Mouse (Mus musculus): ENCODE data around the gene Ppm1g. TPM values are rescaled to one million over a fixed set of nuclear protein-coding genes. Genes with fewer than 3 reads are reported as not detected.

The Ppm1g gene
- polyA plus RNA-seq (2017; shearing (Covaris generic)), result 169 TPM

DNA sequence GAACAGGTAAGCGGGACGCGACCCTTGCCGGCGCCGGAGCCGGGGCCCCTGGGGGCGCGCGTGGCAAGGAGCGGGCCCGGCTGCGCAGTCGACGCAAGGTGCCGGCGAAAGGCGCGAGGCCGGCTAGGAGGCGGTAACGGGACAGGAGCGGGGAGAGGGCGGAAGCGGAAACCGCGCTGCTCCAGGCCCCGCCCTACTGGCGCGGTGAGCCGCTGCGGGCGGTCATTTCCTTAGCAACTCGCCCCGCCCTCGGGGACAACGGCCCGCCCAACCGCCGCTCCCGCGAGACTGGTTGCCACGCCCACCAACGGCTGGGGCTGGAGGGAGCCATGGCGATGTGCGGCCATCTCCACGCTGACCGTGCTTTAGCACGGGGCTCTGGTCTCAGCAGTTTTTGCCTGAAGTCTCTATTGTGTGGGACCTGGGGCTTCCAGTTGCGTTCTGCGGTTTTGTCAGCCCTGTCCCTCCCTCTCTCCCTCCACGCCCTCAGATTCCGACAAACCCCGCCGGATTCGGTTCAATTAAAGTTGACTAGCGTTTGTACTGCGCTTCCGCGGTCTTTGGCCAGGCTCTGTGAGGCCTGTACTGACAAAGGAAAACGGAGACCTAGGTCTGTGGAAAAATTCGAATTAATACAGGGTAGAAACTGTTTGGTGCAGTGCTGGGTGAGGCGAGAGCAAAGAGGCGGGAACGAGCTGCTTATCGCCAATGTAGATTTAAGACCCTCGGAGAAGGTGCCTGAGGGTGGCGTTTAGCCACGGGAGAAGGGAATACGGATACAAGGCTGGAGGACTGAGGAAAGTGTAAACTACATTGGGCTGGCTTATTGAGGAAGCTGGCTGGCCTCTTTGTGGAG lies at the start of gene Ppm1g:
Gene Ppm1g, minus strand, starts transcription at position 240 of the 856 bp plus-strand sequence.

DNA sequence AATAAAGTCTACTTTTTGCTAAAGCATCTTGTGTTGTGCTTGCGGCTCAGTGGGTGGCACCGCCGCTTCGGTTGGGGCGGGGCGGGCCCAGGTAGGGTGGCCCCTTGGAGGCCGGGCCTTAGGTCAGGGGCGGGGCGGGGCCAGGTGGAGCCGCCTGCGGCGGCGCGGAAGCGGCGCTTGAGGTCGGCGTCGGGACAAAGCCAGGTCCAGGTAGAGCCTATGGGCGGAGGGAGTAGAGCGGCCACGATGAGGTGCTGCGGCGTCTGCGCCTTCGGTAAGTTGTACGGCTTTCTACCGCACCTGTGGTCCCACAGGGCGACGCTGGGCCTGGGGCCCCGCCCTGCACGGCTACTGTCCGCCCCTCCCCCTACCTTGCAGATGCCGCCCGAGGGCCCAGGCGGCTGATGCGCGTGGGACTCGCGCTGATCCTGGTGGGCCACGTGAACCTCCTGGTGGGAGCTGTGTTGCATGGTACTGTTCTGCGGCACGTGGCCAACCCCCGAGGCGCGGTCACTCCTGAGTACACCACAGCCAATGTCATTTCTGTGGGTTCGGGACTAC lies 31.1 kb upstream of the Ppm1g start, which contains the start of gene Krtcap3:
Gene Krtcap3, plus strand, starts transcription at position 151 of the 561 bp plus-strand sequence.

DNA sequence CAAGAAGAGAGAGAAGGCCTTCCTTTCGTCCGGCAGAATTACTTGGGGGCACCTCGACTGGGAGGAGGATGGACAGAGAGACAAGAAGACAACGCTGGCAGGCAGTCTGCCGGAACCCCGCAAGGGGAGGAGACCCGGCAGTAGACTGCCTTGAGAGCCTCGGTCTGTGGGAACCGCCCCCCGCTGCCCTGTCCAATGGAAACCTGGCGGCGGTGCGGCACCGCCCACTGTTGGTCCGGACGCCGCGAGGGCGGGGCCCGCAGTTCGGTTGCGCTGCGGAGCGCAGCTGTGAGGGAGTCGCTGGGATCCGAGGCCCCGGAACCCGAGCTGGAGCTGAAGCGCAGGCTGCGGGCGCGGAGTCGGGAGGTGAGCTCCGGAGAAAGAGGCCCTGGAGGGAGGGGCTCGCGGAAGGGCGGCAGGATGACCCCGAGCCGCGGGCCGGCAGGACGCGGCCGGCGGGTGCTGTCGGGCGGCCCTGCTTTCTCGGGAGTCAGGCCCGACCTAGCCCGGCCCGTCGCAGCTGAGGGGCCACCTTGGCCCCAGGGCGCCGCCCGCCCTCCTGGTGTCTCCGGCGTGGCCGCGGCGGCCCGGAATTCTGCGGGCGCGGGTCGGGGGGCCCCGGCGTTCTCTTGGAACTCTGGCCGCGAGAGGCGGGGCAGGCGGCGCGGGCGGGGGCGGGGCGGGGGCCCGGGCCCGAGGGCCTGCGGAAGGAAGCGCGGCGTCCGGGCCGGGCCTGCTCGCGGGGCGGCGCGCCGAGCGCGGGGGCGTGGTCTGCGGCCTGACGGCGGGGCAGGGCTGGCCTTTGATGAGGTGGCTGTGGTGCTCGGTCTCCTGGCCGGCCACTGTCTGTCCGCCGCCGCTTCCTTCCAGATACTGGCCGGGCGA lies 20.4 kb upstream of the Ppm1g start, which contains the start of the genes Nrbp1 and Gm9970:
Gene Nrbp1, plus strand, starts transcription at position 228 of the 885 bp plus-strand sequence.
Gene Gm9970, minus strand, starts transcription at position 596 of the 885 bp plus-strand sequence.

DNA sequence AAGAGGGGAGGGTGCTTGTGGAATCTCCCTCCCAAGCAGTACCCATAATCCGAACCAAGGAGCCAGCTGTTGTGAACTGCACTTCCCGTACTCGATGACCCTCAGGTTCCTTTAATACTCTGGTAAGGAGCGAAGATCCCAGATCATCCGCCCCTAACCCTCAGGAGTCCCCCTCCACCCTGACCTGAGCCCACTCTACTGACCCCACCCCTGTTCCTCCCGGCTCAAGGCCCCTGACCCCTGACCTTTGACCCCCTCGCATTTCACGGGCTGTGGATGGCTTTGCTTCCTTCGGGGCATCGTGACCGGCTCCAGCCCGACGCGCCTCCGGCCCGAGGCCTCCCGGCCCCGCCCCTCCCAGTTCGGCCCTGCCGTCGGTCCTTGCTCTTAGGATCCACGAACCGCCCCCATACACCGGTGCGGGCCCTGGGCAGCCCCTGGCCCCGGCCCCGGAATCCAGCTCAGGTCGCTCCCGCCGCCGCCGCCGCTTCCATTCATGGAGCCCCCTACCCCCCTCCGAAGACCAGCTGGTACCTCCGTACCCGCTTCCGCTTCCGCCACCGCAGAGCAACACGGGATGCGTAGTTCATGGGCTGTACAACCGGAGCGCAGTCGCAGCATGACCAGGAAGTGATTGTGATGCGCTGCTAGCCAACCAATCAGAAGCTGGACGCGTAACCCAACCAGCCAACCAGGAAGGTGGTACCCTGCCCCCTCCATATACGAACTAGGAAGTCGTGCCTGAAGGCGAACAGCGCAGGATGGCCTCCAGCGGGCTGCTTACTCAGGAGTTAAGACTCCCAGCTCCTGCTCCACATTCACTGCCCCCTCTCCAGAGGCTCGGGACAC lies 18.5 kb downstream of the Ppm1g start, which contains the start of gene Zfp513:
Gene Zfp513, minus strand, starts transcription at position 562 of the 849 bp plus-strand sequence.

GRCm38 (mm10) chr5:31192939-31193630 lies 27.4 kb downstream of the Ppm1g start, which contains the start of the genes Snx17 and Eif2b4:
Gene Snx17, plus strand, starts transcription at chr5:31193227.
Gene Eif2b4, minus strand, starts transcription at chr5:31193430.

GRCm38 (mm10) chr5:31179766-31180630 lies 40.5 kb downstream of the Ppm1g start, which contains the start of the genes Gm29609 and Gtf3c2:
Gene Gm29609, minus strand, starts transcription at chr5:31179911.
Gene Gtf3c2, minus strand, starts transcription at chr5:31180144.

DNA sequence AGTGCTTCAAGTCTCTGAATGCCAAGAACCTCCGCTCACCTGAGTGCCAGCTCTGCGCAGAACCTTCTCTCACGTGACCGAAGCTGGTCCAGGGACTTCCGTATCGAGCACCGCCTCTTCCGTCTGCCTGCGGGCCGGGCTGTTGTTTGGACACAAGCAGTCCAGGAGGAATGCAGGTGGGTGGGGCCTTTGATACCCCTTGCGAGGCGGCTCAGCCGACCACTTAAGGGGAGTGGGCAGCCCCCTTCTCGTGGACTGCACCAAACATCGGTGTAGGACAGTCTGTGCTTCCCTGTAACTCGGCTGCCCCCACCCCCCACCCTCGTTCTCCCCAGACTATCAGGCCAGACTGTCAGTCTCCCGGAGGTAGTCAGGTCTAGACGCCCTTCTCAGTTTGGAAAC lies 66.3 kb downstream of the Ppm1g start, which contains the start of gene Mpv17:
Gene Mpv17, minus strand, starts transcription at position 100 of the 402 bp plus-strand sequence.

Other genes with a start within 250 kb of the Ppm1g start
- 64.4 TPM for gene Atraid, start 172.4 kb downstream of the Ppm1g start, polyA plus RNA-seq (2017; shearing (Covaris generic))
- gene Slc5a6, start 171.8 kb downstream of the Ppm1g start, polyA plus RNA-seq (2017; shearing (Covaris generic)), result 8.8 TPM
- gene Cad, start 165.9 kb downstream of the Ppm1g start, polyA plus RNA-seq (2017; shearing (Covaris generic)), result 24.5 TPM
- gene Dnajc5g, start 114.4 kb downstream of the Ppm1g start, polyA plus RNA-seq (2017; shearing (Covaris generic)), result not detected
- not detected for gene Slc30a3, start 112.5 kb downstream of the Ppm1g start, polyA plus RNA-seq (2017; shearing (Covaris generic))
- gene Trim54, start 104.0 kb downstream of the Ppm1g start, polyA plus RNA-seq (2017; shearing (Covaris generic)), result not detected
- gene Ucn, start 81.9 kb downstream of the Ppm1g start, polyA plus RNA-seq (2017; shearing (Covaris generic)), result not detected
- gene Mpv17, start 66.4 kb downstream of the Ppm1g start, polyA plus RNA-seq (2017; shearing (Covaris generic)), result 15.3 TPM
- 2.5 TPM for gene Gm29609, start 40.8 kb downstream of the Ppm1g start, polyA plus RNA-seq (2017; shearing (Covaris generic))
- 94.7 TPM for gene Gtf3c2, start 40.5 kb downstream of the Ppm1g start, polyA plus RNA-seq (2017; shearing (Covaris generic))
- gene Snx17, start 27.5 kb downstream of the Ppm1g start, polyA plus RNA-seq (2017; shearing (Covaris generic)), result 88.9 TPM
- gene Eif2b4, start 27.3 kb downstream of the Ppm1g start, polyA plus RNA-seq (2017; shearing (Covaris generic)), result 51.6 TPM
- 23.9 TPM for gene Zfp513, start 18.4 kb downstream of the Ppm1g start, polyA plus RNA-seq (2017; shearing (Covaris generic))
- 259 TPM for gene Nrbp1, start 20.2 kb upstream of the Ppm1g start, polyA plus RNA-seq (2017; shearing (Covaris generic))
- 0.67 TPM for gene Gm9970, start 20.5 kb upstream of the Ppm1g start, polyA plus RNA-seq (2017; shearing (Covaris generic))
- gene Krtcap3, start 31.0 kb upstream of the Ppm1g start, polyA plus RNA-seq (2017; shearing (Covaris generic)), result 55.3 TPM
- 10.5 TPM for gene Ift172, start 70.4 kb upstream of the Ppm1g start, polyA plus RNA-seq (2017; shearing (Covaris generic))
- 0.90 TPM for gene Fndc4, start 75.4 kb upstream of the Ppm1g start, polyA plus RNA-seq (2017; shearing (Covaris generic))
- gene Gckr, start 76.8 kb upstream of the Ppm1g start, polyA plus RNA-seq (2017; shearing (Covaris generic)), result 0.51 TPM
- 42.7 TPM for gene Zfp512, start 231.7 kb upstream of the Ppm1g start, polyA plus RNA-seq (2017; shearing (Covaris generic))